Mouse (Mus musculus): ENCODE measurements around the gene Casp8ap2. TPM values are rescaled to one million over a fixed set of nuclear protein-coding genes. Genes with fewer than 3 reads are reported as not detected.

Casp8ap2 gene
- total and polyA plus RNA-seq, 3 experiments = 18.2 to 93.5 (median 29.8) TPM

DNA sequence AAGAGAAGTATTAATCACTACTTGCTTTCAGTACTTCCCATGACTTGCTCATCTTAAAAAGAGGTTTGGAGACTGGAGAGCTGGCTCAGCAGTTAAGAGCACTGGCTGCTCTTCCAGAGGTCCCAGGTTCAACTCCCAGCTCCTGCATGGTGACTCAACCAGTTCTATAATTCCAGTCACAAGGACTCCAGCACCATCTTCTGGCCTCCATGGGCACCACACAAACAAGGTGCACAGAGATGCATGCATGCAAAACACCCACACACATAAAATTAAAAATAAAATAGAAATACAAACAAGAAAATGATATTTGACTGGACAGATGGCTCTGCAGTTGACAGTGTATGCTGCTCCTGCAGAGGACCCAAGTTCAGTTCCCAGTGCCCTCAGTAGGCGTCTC lies 40.6 kb upstream of the Casp8ap2 start (continued):
- TF ChIP-seq CHD1 (IDR thresholded peaks at IDR 0.05; ENCODE audit: low read depth, low read length) = no peak
- no peak for TF ChIP-seq TAL1 (IDR thresholded peaks at IDR 0.05; ENCODE audit: low read length)
- no peak for TF ChIP-seq MAFK (IDR thresholded peaks at IDR 0.05; ENCODE audit: borderline replicate concordance, low read depth, low read length)
- no peak for TF ChIP-seq POLR2AphosphoS2 (IDR thresholded peaks at IDR 0.05; ENCODE audit: low read length)
- no peak for TF ChIP-seq NRF1 (IDR thresholded peaks at IDR 0.05; ENCODE audit: insufficient read depth, low read depth, low read length, poor library complexity, severe bottlenecking)
- TF ChIP-seq MAX (IDR thresholded peaks at IDR 0.05; ENCODE audit: low read length) = no peak
- peak; percentile 49 for TF ChIP-seq RAD21 (IDR thresholded peaks at IDR 0.05; ENCODE audit: low read depth, low read length)
- TF ChIP-seq CTCF (IDR thresholded peaks at IDR 0.05 in 2 of 3, conservative IDR thresholded peaks at IDR 0.05 in 1 of 3; ENCODE audit: control insufficient read depth in 1 of 3, insufficient read depth in 1 of 3, low read depth in 2 of 3, low read length in 3 of 3, poor library complexity in 1 of 3, severe bottlenecking in 1 of 3) = peak; percentile 25 to 46 (median 37); a peak in 4 of 6 replicates

DNA sequence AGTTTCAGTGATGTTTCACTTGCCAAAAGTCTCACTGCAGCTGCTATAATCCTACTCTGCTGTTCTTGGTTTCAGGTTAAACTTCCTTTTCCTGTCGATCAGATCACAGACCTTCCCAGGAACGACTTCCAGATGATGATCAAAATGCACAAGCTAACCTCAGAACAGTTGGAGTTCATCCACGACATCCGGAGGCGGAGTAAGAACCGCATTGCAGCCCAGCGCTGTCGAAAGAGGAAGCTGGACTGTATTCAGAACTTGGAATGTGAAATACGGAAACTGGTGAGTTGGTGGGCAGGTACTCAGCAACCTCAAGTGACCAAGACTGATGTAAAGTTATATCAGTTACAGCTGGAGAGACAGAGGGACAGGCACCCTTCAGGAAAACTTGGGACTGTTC lies 40.1 kb upstream of the Casp8ap2 start:
- H3K27me3 ChIP-seq (ENCODE audit: control insufficient read depth in 1 of 2, insufficient read depth in 2 of 2, low read length in 2 of 2) = peaks cover 0 to 3% of the 10 kb centered on the region in 2 experiments; a peak in 2 of 4 replicates
- no peaks in the 10 kb centered on the region for H3K9me3 ChIP-seq (replicated peaks; ENCODE audit: insufficient read depth, low read length)
- H3K27ac ChIP-seq (ENCODE audit: control insufficient read depth, low read depth, low read length) = no peak overlapping the region
- H3K36me3 ChIP-seq (ENCODE audit: control insufficient read depth in 1 of 2, insufficient read depth in 2 of 2, low read length in 2 of 2) = peaks cover 0 to 3% of the 10 kb centered on the region in 2 experiments; a peak in 1 of 4 replicates
- H3K79me2 ChIP-seq (ENCODE audit: control insufficient read depth, insufficient read depth, low read length, poor library complexity) = no peaks in the 10 kb centered on the region
- no peak for TF ChIP-seq MXI1 (IDR thresholded peaks at IDR 0.05; ENCODE audit: low read depth, low read length)
- TF ChIP-seq ZC3H11A (IDR thresholded peaks at IDR 0.05; ENCODE audit: low read depth, low read length) = no peak
- no peak for TF ChIP-seq RCOR1 (IDR thresholded peaks at IDR 0.05; ENCODE audit: low read depth, low read length)
- TF ChIP-seq MAZ (IDR thresholded peaks at IDR 0.05; ENCODE audit: low read depth, low read length) = no peak
- TF ChIP-seq MYC (IDR thresholded peaks at IDR 0.05; ENCODE audit: low read depth, low read length) = peak; percentile 49; the same call in 1 of the 2 replicates
- TF ChIP-seq ZKSCAN1 (IDR thresholded peaks at IDR 0.05; ENCODE audit: low read depth, low read length) = no peak
- 0 out of 2 replicates have a peak, but pooled peaks have one; percentile 27 for TF ChIP-seq HCFC1 (IDR thresholded peaks at IDR 0.05; ENCODE audit: low read depth, low read length)
- 0 out of 2 replicates have a peak, but pooled peaks have one; percentile 13 for TF ChIP-seq ELF1 (IDR thresholded peaks at IDR 0.05; ENCODE audit: low read depth, low read length)
- TF ChIP-seq GABPA (IDR thresholded peaks at IDR 0.05; ENCODE audit: low read depth, low read length) = no peak
- no peak for TF ChIP-seq CHD1 (IDR thresholded peaks at IDR 0.05; ENCODE audit: low read depth, low read length)
- TF ChIP-seq EP300 (IDR thresholded peaks at IDR 0.05; ENCODE audit: low read depth in 1 of 2, low read length in 2 of 2) = peak; percentile 46 to 58; a peak in 3 of 4 replicates
- TF ChIP-seq TCF12 (IDR thresholded peaks at IDR 0.05; ENCODE audit: low read depth, low read length) = no peak
- TF ChIP-seq JUND (IDR thresholded peaks at IDR 0.05; ENCODE audit: low read depth, low read length) = no peak
- no peak for TF ChIP-seq CTCF (IDR thresholded peaks at IDR 0.05 in 2 of 3, conservative IDR thresholded peaks at IDR 0.05 in 1 of 3; ENCODE audit: control insufficient read depth in 1 of 3, insufficient read depth in 1 of 3, low read depth in 2 of 3, low read length in 3 of 3, poor library complexity in 1 of 3, severe bottlenecking in 1 of 3)
- no peak for TF ChIP-seq NELFE (IDR thresholded peaks at IDR 0.05; ENCODE audit: low read depth, low read length)
- TF ChIP-seq MYB (IDR thresholded peaks at IDR 0.05; ENCODE audit: low read depth, low read length) = no peak
- peak; percentile 71 for TF ChIP-seq ETS1 (IDR thresholded peaks at IDR 0.05; ENCODE audit: low read depth, low read length)
- TF ChIP-seq POLR2AphosphoS2 (IDR thresholded peaks at IDR 0.05; ENCODE audit: low read length) = no peak
- no peak for TF ChIP-seq ZNF384 (IDR thresholded peaks at IDR 0.05; ENCODE audit: low read depth, low read length)
- TF ChIP-seq POLR2AphosphoS5 (IDR thresholded peaks at IDR 0.05; ENCODE audit: borderline replicate concordance, low read depth, low read length) = no peak
- TF ChIP-seq USF2 (IDR thresholded peaks at IDR 0.05; ENCODE audit: borderline replicate concordance in 1 of 2, insufficient read depth in 1 of 2, low read depth in 1 of 2, low read length in 2 of 2) = no peak
- no peak for TF ChIP-seq MEF2A (IDR thresholded peaks at IDR 0.05; ENCODE audit: extremely low read depth, insufficient replicate concordance, low read depth, low read length, poor library complexity, severe bottlenecking)
- no peak for TF ChIP-seq TBP (IDR thresholded peaks at IDR 0.05; ENCODE audit: low read depth, low read length)
- peak; percentile 49 for TF ChIP-seq SIN3A (IDR thresholded peaks at IDR 0.05; ENCODE audit: low read length)
- TF ChIP-seq RAD21 (IDR thresholded peaks at IDR 0.05; ENCODE audit: low read depth, low read length) = no peak; the same call in 1 of the 2 replicates
- no peak for TF ChIP-seq TAL1 (IDR thresholded peaks at IDR 0.05; ENCODE audit: low read length)
- H3K9ac ChIP-seq (ENCODE audit: control insufficient read depth, low read depth, low read length, poor library complexity, severe bottlenecking) = no peak overlapping the region
- peak; percentile 82 for DNase-seq (ENCODE audit: low read depth, low spot score)
- peak overlapping the region; percentile 1 to 24; a peak in 2 of 4 replicates for H3K4me3 ChIP-seq (ENCODE audit: control insufficient read depth in 1 of 2, insufficient read depth in 1 of 2, low read depth in 2 of 2, low read length in 2 of 2)
- H3K4me1 ChIP-seq (ENCODE audit: control insufficient read depth in 1 of 2, insufficient read depth in 2 of 2, low read length in 2 of 2) = peaks cover 0 to 7% of the 10 kb centered on the region in 2 experiments; a peak in 1 of 4 replicates

All from MEL (cell line).